Mouse (Mus musculus) testis, adult 2 months (tissue): ENCODE measurements around the gene Atg9b. TPM values are rescaled to one million over a fixed set of nuclear protein-coding genes. Genes with fewer than 3 reads are reported as not detected.

Experiments
- H3K27ac ChIP-seq: fragments of 200-500 bp; 2 replicates; pipeline ENCODE4 v1.5.1; 2012; ENCODE audit warnings: low read depth, low read length; ENCODE audit not compliant: control insufficient read depth, insufficient read depth
- H3K27me3 ChIP-seq: fragments of 200-500 bp; 2 replicates; pipeline ENCODE4 v1.6.1; 2012; ENCODE audit warnings: mild to moderate bottlenecking, low read length, moderate library complexity; ENCODE audit not compliant: control insufficient read depth, insufficient read depth
- H3K36me3 ChIP-seq: fragments of 200-500 bp; 2 replicates; pipeline ENCODE4 v1.6.1; 2012; ENCODE audit warnings: mild to moderate bottlenecking, low read length; ENCODE audit not compliant: control insufficient read depth, insufficient read depth
- H3K4me1 ChIP-seq: fragments of 200-500 bp; 2 replicates; pipeline ENCODE4 v1.6.1; 2012; ENCODE audit warnings: low read length; ENCODE audit not compliant: control insufficient read depth, insufficient read depth
- H3K4me3 ChIP-seq: fragments of 200-500 bp; 2 replicates; pipeline ENCODE4 v1.5.1; 2012; ENCODE audit warnings: low read depth, mild to moderate bottlenecking, low read length, moderate library complexity, mixed read lengths; ENCODE audit not compliant: control insufficient read depth
- CTCF ChIP-seq: fragments of 200-500 bp; IDR thresholded peaks from 2 replicates; pipeline ENCODE4 v1.5.1; 2012; ENCODE audit warnings: low read depth, mild to moderate bottlenecking, inconsistent platforms, low read length, moderate library complexity; ENCODE audit not compliant: control insufficient read depth, insufficient read depth, insufficient replicate concordance
- POLR2A ChIP-seq: fragments of 200-500 bp; IDR thresholded peaks from 2 replicates; pipeline ENCODE4 v1.6.1; 2012; ENCODE audit warnings: low read depth, mild to moderate bottlenecking, inconsistent platforms, low read length, moderate library complexity; ENCODE audit not compliant: control insufficient read depth
- polyA plus RNA-seq: library from polyadenylated mRNA; depleted of rRNA; stranded (reverse); fragments of >200 nt; gene quantifications from 2 replicates; pipeline ENCODE4 v1.2.3, GENCODE M21; 2012; rRNA removed

The Atg9b gene
- polyA plus RNA-seq, 1 experiment, result 1.3 TPM

DNA sequence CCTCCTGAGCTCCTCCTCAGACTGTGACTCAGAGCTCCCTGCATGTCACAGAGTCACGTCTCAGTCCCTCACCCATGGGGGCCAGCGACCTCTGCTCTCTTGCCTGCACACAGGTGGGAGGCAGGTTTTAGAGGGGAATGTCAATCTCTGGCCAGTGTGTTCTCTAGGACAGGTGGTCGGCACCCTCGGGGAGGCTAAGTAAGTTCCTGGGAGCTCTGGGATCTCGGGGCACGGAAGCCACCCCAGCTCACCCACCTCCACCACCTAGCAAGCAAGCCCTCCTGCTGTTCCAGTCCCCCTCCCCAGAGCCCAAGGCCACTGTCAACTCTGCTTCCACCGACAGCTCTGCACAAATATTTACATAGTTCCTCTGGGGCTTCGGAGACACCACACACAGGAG, 49.0 kb downstream of the Atg9b start:
- Histone ChIP-seq H3K4me3 (no peak overlapping the region), H3K36me3 (no peaks in the 10 kb centered on the region), H3K4me1 (peaks cover 14% of the 10 kb centered on the region), H3K27ac (peak overlapping the region; percentile 52), H3K27me3 (no peaks in the 10 kb centered on the region)
- TF ChIP-seq POLR2A (no peak), CTCF (no peak)

DNA sequence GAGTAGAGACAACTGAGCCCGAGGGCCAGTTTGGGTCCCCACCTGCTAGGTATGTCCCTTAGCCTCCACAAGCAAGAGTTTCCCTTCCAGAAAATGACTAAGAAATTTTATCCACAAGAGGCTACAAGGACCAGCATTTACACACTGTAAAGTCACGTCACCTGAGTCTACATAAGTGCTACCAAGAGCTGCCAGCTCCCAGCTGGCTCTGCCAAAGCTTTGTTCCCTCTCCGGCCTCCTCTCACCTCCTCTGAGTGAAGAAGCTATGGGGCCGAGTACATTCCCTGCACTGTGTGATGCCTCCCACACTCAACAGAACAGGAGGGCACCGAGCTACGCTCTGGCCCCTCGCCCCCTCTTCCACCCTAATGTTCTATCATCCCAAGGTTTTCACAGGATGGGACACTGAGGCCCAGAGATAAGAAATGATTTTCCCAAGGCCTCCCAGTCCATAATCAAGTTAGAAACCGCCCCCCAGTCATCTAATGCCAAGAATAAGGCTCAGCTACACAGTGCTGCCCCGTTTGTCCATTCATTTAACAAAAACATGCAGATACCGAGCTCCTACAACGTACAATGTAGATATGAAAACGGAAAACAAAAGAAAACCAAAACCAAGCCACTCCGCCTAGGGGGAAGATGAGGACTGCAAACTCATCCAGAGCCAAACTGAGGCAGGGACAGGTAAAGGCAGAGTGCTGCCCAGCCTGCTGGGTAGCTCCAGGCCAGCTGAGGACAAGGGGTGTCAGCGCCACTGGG, 49.6 kb downstream of the Atg9b start:
- no peak overlapping the region for H3K4me3 ChIP-seq
- H3K4me1 ChIP-seq, result peaks cover 8% of the 10 kb centered on the region
- TF ChIP-seq CTCF, result no peak
- no peak for TF ChIP-seq POLR2A
- no peaks in the 10 kb centered on the region for H3K27me3 ChIP-seq
- H3K36me3 ChIP-seq, result no peaks in the 10 kb centered on the region
- H3K27ac ChIP-seq, result peak overlapping the region; percentile 52

DNA sequence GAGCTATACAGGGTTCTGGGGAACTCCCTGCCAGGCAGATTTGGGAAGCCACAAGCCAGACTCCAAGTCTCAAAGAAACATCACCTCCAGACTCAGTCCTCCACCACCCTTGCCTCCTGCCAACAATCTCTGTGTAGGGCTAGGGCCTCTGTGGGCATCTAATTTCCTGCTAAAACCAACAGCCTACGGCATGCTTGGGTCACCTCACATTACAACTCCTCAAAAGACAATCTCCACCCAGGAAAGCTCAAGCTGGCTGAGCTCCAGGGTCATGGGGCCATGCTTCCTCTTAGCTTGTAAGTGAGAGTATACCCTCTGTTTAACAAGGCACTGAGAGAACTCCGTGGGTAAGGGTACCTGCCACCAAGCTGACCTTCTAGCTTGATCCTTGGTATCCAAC, 54.1 kb downstream of the Atg9b start:
- Histone ChIP-seq H3K4me3 (no peak overlapping the region), H3K36me3 (no peaks in the 10 kb centered on the region), H3K4me1 (no peaks in the 10 kb centered on the region; the same call in 1 of the 2 replicates), H3K27me3 (no peaks in the 10 kb centered on the region), H3K27ac (no peak overlapping the region)
- no peak for TF ChIP-seq CTCF
- TF ChIP-seq POLR2A, result no peak

DNA sequence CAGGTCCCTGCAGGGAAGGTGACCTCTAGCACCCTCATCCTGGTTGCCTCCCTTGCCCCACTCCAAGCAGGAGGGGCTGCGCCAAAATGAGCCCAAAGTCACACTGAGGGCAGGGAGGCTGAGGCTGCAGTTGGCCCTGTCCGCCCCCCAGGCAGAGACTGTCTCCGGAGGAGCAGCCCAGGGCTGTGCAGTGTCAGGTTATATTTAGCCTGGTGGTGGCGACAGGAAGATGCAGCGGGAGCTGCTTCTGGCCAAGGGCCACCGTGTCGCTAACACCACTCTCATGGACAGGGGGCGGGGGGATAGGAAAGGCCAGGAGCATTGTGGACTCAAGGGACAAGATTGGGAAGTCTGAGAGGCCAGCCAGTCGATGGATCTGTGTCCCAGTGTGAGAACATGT, 54.6 kb downstream of the Atg9b start:
- H3K4me3 ChIP-seq, result no peak overlapping the region
- H3K27ac ChIP-seq, result no peak overlapping the region
- H3K4me1 ChIP-seq, result no peaks in the 10 kb centered on the region; the same call in 1 of the 2 replicates
- TF ChIP-seq CTCF, result no peak
- no peak for TF ChIP-seq POLR2A
- no peaks in the 10 kb centered on the region for H3K27me3 ChIP-seq
- H3K36me3 ChIP-seq, result no peaks in the 10 kb centered on the region

DNA sequence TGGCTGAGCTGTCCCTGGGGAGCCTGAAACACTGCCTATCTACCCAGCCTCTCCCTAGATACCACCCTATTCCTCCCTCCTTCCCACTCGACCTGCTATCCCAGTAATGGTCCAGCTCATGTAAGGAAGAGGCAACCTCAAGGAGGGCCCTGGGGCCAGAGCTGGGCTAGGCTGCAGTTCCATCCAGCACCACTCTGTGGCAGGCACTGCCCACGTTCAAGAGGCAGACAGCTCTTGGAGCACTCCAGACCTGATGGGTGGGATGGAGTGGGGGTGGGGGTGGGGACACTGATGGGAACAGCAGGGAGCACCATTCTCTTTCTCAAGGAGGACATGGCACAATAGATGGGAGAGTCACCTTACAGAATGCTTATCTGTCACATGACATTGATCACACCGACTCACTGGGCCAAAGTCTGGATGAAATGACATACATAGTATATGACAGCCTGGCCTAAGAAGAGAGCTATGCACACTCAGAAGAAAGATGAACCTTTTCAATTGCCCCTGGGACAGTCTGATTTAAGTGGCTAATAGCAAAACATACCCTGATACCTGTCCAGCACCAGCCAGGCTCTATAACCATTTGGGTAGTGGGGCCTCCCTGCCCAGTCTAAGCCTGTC, 55.9 kb downstream of the Atg9b start:
- H3K27ac ChIP-seq, result no peak overlapping the region
- H3K36me3 ChIP-seq, result no peaks in the 10 kb centered on the region; the same call in 1 of the 2 replicates
- no peak for TF ChIP-seq POLR2A
- TF ChIP-seq CTCF, result peak; percentile 69; the same call in 1 of the 2 replicates
- no peaks in the 10 kb centered on the region; the same call in 1 of the 2 replicates for H3K4me1 ChIP-seq
- H3K4me3 ChIP-seq, result no peak overlapping the region
- H3K27me3 ChIP-seq, result no peaks in the 10 kb centered on the region

DNA sequence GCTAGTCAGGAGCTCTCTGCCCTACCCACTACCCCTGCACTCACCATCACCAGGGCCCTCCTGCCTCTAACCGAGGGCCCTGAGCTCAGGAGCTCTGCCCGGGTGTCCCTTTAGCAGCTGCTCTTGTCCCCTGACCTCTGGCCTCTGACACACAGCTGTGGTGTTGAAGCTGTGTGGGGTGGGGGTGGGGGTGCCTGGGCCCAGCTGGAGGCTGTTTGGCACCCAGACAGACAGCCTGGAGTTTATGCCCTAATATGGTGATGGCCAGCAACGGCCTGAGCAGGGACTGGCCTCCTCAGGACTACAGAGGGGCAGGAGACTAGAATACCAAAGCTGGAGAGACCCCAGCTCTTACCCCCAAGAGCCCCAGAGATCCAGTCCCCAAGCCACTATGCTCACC, 57.2 kb downstream of the Atg9b start:
- no peak for TF ChIP-seq CTCF
- TF ChIP-seq POLR2A, result no peak
- Histone ChIP-seq H3K27ac (peak overlapping the region; percentile 25; the same call in 1 of the 2 replicates), H3K4me1 (no peaks in the 10 kb centered on the region; the same call in 1 of the 2 replicates)

More for the DNA sequence above, 57.2 kb downstream of the Atg9b start:
- Histone ChIP-seq H3K36me3 (no peaks in the 10 kb centered on the region; the same call in 1 of the 2 replicates), H3K4me3 (no peak overlapping the region), H3K27me3 (no peaks in the 10 kb centered on the region)

Other genes starting within 250 kb of the Atg9b start
- 52.1 and 59.8 TPM in 2 replicates for gene Nupl2, start 227.2 kb downstream of the Atg9b start, polyA plus RNA-seq
- 23.6 and 26.2 TPM in 2 replicates for gene Kcnh2, start 40.5 kb downstream of the Atg9b start, polyA plus RNA-seq
- gene Nos3, start 27.3 kb downstream of the Atg9b start, polyA plus RNA-seq, result 1.9 and 2.2 TPM in 2 replicates
- 28.1 and 30.2 TPM in 2 replicates for gene Abcb8, start 1.5 kb upstream of the Atg9b start, polyA plus RNA-seq
- gene Asic3, start 21.2 kb upstream of the Atg9b start, polyA plus RNA-seq, result 1.1 and 1.7 TPM in 2 replicates
- 40.6 and 52.3 TPM in 2 replicates for gene Cdk5, start 31.4 kb upstream of the Atg9b start, polyA plus RNA-seq
- 46.4 and 46.9 TPM in 2 replicates for gene Slc4a2, start 31.7 kb upstream of the Atg9b start, polyA plus RNA-seq
- gene Fastk, start 53.1 kb upstream of the Atg9b start, polyA plus RNA-seq, result 243 and 247 TPM in 2 replicates
- 5.7 and 6.2 TPM in 2 replicates for gene Tmub1, start 55.7 kb upstream of the Atg9b start, polyA plus RNA-seq
- 29.5 and 31.0 TPM in 2 replicates for gene Agap3, start 60.0 kb upstream of the Atg9b start, polyA plus RNA-seq
- 0.11 and 0.16 TPM in 2 replicates for gene Gbx1, start 135.1 kb upstream of the Atg9b start, polyA plus RNA-seq
- gene Asb10, start 148.8 kb upstream of the Atg9b start, polyA plus RNA-seq, result 0.46 and 0.52 TPM in 2 replicates
- gene 4931409K22Rik, start 164.7 kb upstream of the Atg9b start, polyA plus RNA-seq, result 108 and 117 TPM in 2 replicates
- 184 and 194 TPM in 2 replicates for gene Abcf2, start 185.3 kb upstream of the Atg9b start, polyA plus RNA-seq
- gene Chpf2, start 194.6 kb upstream of the Atg9b start, polyA plus RNA-seq, result 9.1 and 12.4 TPM in 2 replicates
- gene Smarcd3, start 232.3 kb upstream of the Atg9b start, polyA plus RNA-seq, result 5.0 and 16.5 TPM in 2 replicates